Mouse (Mus musculus): ENCODE results near the gene Gm29049.
"Not testable (repeated sequence)": the region's sequence is repeated elsewhere in the genome, so short reads cannot be mapped to it uniquely, and the experiment has no call there.

The Gm29049 gene

DNA sequence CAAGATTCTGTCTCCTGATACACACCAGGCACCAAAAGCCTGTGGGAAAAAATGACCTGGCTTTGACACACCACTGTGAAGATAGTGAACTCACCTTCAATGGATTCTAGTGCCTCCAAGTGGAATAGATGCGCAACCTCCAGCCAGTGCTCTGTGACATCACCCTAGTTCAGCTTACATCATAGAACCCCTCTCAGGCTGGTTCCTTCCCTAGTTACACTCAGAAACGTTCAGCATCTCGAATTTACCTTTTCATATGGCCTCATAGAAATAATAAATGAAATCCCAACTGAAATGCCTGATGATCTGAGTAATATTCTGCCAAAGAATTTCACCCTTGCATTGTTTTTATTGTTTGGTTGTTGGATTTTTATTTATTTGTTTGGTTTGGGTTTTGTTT lies at the start of gene Gm29049:
Gene Gm29049, minus strand, starts transcription at position 101 of the 400 bp plus-strand sequence.
- not testable (repeated sequence) for TF ChIP-seq GATA4 (IDR thresholded peaks at IDR 0.05; ENCODE audit: insufficient replicate concordance, low read length)
